Mouse (Mus musculus) heart, embryonic 16.5 days (tissue): Measurements from ENCODE around the gene Rsg1. TPM values are rescaled to one million over a fixed set of nuclear protein-coding genes. Genes with fewer than 3 reads are reported as not detected.

Source experiments
- ATAC-seq: fragments of 200-750 bp; cut with Nextera tagmentation; replicated peaks from 2 replicates; pipeline ENCODE4 v1.8.0; 2017; ENCODE audit warnings: moderate number of reproducible peaks; ENCODE audit not compliant: insufficient read depth, low FRiP score; ENCODE audit errors: extremely low read depth
- H3K27ac ChIP-seq: fragments of 300-500 bp; sonication (generic); 2 replicates; pipeline ENCODE4 v1.5.1; 2014; ENCODE audit warnings: mild to moderate bottlenecking, low read length, control low read depth, moderate library complexity
- H3K27me3 ChIP-seq: fragments of 300-500 bp; sonication (generic); 2 replicates; pipeline ENCODE4 v1.6.1; 2014; ENCODE audit warnings: low read length, mixed read lengths; ENCODE audit not compliant: control insufficient read depth, insufficient read depth
- H3K36me3 ChIP-seq: fragments of 300-500 bp; sonication (generic); 2 replicates; pipeline ENCODE4 v1.6.1; 2014; ENCODE audit not compliant: control insufficient read depth, insufficient read depth
- H3K4me1 ChIP-seq: fragments of 300-500 bp; sonication (generic); 2 replicates; pipeline ENCODE4 v1.6.1; 2014; ENCODE audit warnings: low read length, mixed read lengths; ENCODE audit not compliant: control insufficient read depth, insufficient read depth
- H3K4me2 ChIP-seq: fragments of 300-500 bp; sonication (generic); 2 replicates; pipeline ENCODE4 v1.6.1; 2014; ENCODE audit warnings: low read depth, mild to moderate bottlenecking, control low read depth, low read length
- H3K4me3 ChIP-seq: fragments of 300-500 bp; sonication (generic); 2 replicates; pipeline ENCODE4 v1.5.1; 2014; ENCODE audit warnings: mild to moderate bottlenecking, control low read depth, low read length
- H3K9ac ChIP-seq: fragments of 300-500 bp; sonication (generic); 2 replicates; pipeline ENCODE4 v1.6.1; 2014; ENCODE audit warnings: low read length, control low read depth
- H3K9me3 ChIP-seq: fragments of 300-500 bp; sonication (generic); replicated peaks from 2 replicates; pipeline ENCODE4 v1.6.1; 2016; ENCODE audit warnings: low read length; ENCODE audit not compliant: control insufficient read depth
- WGBS: fragments of 180-500 bp; shearing (Covaris S2); extraction: QIAGEN DNeasy Blood & Tissue Kit; methylation state at CpG from one replicate; pipeline ENCODE4 v1.1.7; 2014; 5-methylcytosine and 5-hydroxymethylcytosine counted together
- polyA plus RNA-seq: library from polyadenylated mRNA; unstranded; fragments of >200 nt; fragmentation: Nextera tagmentation; extraction: Ambion mirVana; gene quantifications from 2 replicates; pipeline ENCODE4 v1.2.1, GENCODE M21; 2015

Gene Rsg1
- polyA plus RNA-seq, 1 experiment from 2014 or later: 2.4 TPM

DNA sequence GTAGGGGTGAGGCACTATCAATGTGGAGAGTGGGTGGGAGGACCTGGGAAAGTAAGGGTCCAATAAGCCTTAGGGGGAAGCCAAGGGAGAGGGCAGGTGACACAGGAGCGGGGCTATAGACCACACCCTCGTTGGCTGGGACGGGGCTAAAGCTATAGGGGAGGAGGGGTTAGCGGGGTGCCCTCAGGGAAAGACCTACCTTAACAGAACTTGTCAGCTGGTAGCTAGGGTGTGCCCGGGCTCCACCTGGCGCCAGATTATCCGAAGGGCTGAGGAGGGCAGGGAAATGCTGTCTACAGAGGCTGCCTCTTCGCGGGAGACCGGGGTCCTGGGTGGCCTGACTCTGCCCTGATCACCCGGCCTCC lies 34.8 kb downstream of the Rsg1 start:
- 10% methylated on average over 11 of the region's 11 CpGs for WGBS
- H3K9me3 ChIP-seq: no peaks in the 10 kb centered on the region
- peaks cover 31% of the 10 kb centered on the region for H3K4me1 ChIP-seq
- H3K27ac ChIP-seq: no peak overlapping the region
- peaks cover 57% of the 10 kb centered on the region for H3K27me3 ChIP-seq
- peak overlapping the region; percentile 80 for H3K4me2 ChIP-seq
- H3K36me3 ChIP-seq: no peaks in the 10 kb centered on the region
- H3K4me3 ChIP-seq: peak overlapping the region; percentile 57
- no peak overlapping the region for H3K9ac ChIP-seq
- no peak for ATAC-seq

GRCm38 (mm10) chr4:141249383-141249782 lies 35.6 kb downstream of the Rsg1 start:
- WGBS: 65% methylated on average over 11 of the region's 11 CpGs
- no peak for ATAC-seq

GRCm38 (mm10) chr4:141251071-141251470 lies 37.3 kb downstream of the Rsg1 start:
- no peak for ATAC-seq
- no peak overlapping the region for H3K4me3 ChIP-seq
- H3K9me3 ChIP-seq: no peaks in the 10 kb centered on the region
- no peak overlapping the region for H3K27ac ChIP-seq
- 68% methylated on average over 8 of the region's 8 CpGs for WGBS
- peaks cover 21% of the 10 kb centered on the region for H3K4me1 ChIP-seq
- H3K9ac ChIP-seq: no peak overlapping the region
- no peak overlapping the region for H3K4me2 ChIP-seq
- H3K36me3 ChIP-seq: no peaks in the 10 kb centered on the region
- H3K27me3 ChIP-seq: peaks cover 43% of the 10 kb centered on the region

More at GRCm38 (mm10) chr4:141249383-141249782, 35.6 kb downstream of the Rsg1 start:
- Histone ChIP-seq H3K9ac (no peak overlapping the region), H3K27me3 (peaks cover 53% of the 10 kb centered on the region), H3K27ac (no peak overlapping the region), H3K4me1 (peaks cover 31% of the 10 kb centered on the region), H3K36me3 (no peaks in the 10 kb centered on the region), H3K4me2 (no peak overlapping the region), H3K9me3 (no peaks in the 10 kb centered on the region), H3K4me3 (no peak overlapping the region)

- Histone ChIP-seq H3K27me3 (peaks cover 28% of the 10 kb centered on the region), H3K9me3 (0 out of 2 replicates have a peak, but pooled peaks cover 3% of the 10 kb centered on the region), H3K36me3 (no peaks in the 10 kb centered on the region), H3K4me3 (no peak overlapping the region), H3K4me2 (no peak overlapping the region), H3K9ac (no peak overlapping the region), H3K27ac (no peak overlapping the region), H3K4me1 (peaks cover 6% of the 10 kb centered on the region; the same call in 1 of the 2 replicates)
- WGBS: 71% methylated on average over 2 of the region's 2 CpGs
- ATAC-seq: no peak
Measured at GRCm38 (mm10) chr4:141252641-141253040, 38.9 kb downstream of the Rsg1 start.

GRCm38 (mm10) chr4:141254234-141254633 lies 40.5 kb downstream of the Rsg1 start:
- ATAC-seq: no peak
- H3K4me1 ChIP-seq: no peaks in the 10 kb centered on the region
- 74% methylated on average over 16 of the region's 16 CpGs for WGBS
- no peaks in the 10 kb centered on the region for H3K36me3 ChIP-seq
- H3K9ac ChIP-seq: no peak overlapping the region
- H3K9me3 ChIP-seq: 0 out of 2 replicates have a peak, but pooled peaks cover 3% of the 10 kb centered on the region
- no peak overlapping the region for H3K4me2 ChIP-seq
- no peak overlapping the region for H3K4me3 ChIP-seq
- H3K27me3 ChIP-seq: peaks cover 13% of the 10 kb centered on the region
- no peak overlapping the region for H3K27ac ChIP-seq

DNA sequence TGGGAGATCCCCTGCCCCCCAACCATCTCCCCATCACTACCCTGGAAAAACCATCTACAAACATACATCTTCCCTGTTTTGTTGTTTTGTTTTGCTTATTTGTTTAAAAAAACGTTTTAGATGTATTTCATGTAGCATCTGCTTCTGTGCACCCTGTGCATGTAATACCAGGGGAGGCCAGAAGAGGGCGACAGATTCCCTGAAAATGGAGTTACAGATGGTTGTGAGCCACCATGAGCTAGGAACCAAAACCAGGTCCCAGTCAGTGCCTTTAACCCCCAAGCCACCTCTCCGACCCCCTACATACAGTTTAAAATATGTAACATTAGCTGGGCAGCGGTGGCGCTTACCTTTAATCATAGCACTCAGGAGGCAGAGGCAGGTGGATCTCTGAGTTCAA lies 43.7 kb downstream of the Rsg1 start:
- ATAC-seq: no peak
- no peak overlapping the region for H3K4me3 ChIP-seq
- no peak overlapping the region for H3K4me2 ChIP-seq
- no peaks in the 10 kb centered on the region for H3K36me3 ChIP-seq
- no peak overlapping the region for H3K9ac ChIP-seq
- no peaks in the 10 kb centered on the region for H3K4me1 ChIP-seq
- H3K9me3 ChIP-seq: 0 out of 2 replicates have a peak, but pooled peaks cover 6% of the 10 kb centered on the region
- H3K27me3 ChIP-seq: no peaks in the 10 kb centered on the region; the same call in 1 of the 2 replicates
- 68% methylated on average over 5 of the region's 5 CpGs for WGBS
- no peak overlapping the region for H3K27ac ChIP-seq

DNA sequence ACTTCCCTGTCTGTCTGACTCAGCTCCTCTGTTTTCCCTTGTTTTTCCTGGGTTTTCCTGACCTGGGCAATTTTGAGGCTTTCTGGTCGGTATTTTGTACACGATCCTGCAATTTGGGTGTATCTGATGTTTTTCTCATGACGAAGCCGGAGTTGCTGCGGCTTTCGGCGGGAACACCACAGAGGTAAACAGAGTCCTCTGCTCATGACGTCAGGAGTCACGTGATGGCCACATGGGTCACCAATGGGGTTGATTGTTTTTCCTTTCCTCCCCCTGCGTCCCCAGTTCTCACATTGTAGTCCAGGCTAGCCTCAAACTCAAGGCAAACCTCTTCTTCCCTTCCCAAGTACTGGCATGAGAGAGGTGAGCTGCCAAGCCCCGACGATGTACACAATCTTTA lies 45.7 kb downstream of the Rsg1 start:
- Histone ChIP-seq H3K36me3 (no peaks in the 10 kb centered on the region), H3K27ac (no peak overlapping the region), H3K4me3 (no peak overlapping the region), H3K9ac (no peak overlapping the region), H3K4me1 (no peaks in the 10 kb centered on the region), H3K4me2 (no peak overlapping the region; the same call in 1 of the 2 replicates), H3K9me3 (0 out of 2 replicates have a peak, but pooled peaks cover 6% of the 10 kb centered on the region), H3K27me3 (no peaks in the 10 kb centered on the region; the same call in 1 of the 2 replicates)
- ATAC-seq: no peak
- WGBS: 73% methylated on average over 12 of the region's 12 CpGs

DNA sequence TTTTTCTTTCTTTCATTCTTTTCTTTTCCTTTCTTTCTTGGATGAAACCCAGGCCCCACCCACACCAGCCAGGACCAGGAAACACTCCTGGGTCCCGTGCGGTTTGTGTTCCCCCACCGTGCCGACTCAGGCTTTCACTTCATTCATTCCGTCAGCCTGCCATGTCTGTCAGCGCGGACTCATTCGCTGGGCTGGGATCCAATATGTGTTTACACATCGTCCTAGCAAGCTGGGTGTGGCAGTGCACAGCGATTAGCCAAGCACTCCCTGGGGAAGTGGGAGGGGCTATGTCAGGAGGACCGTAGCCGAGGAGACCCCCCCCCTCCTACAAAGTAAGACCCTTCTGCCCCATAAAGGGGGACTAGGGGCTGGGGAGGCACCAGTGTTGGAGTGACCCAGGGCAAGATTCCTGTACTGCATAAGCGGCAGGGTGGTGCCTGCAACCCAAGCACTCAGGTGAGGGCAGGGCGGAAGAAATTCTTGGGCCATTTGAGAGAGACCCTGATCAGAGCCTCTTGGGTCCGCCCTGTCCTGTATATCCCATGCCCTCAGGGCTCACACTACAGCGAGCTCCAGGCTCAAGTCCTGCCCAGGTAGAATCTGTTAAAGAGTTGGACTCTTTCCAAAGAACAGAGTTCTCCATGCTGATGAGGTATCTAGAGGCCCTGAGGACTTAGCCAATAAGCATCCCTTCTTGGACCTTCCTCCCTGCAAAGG lies 46.4 kb downstream of the Rsg1 start:
- peak overlapping the region; percentile 31 for H3K4me3 ChIP-seq
- H3K4me2 ChIP-seq: peak overlapping the region; percentile 52
- no peaks in the 10 kb centered on the region for H3K36me3 ChIP-seq
- H3K4me1 ChIP-seq: no peaks in the 10 kb centered on the region
- H3K9ac ChIP-seq: no peak overlapping the region
- 31% methylated on average over 16 of the region's 16 CpGs for WGBS
- H3K27me3 ChIP-seq: no peaks in the 10 kb centered on the region; the same call in 1 of the 2 replicates
- H3K27ac ChIP-seq: no peak overlapping the region
- 0 out of 2 replicates have a peak, but pooled peaks cover 6% of the 10 kb centered on the region for H3K9me3 ChIP-seq
- no peak; the same call in 1 of the 2 replicates for ATAC-seq

- Histone ChIP-seq H3K4me1 (no peaks in the 10 kb centered on the region), H3K4me2 (no peak overlapping the region), H3K36me3 (no peaks in the 10 kb centered on the region), H3K4me3 (no peak overlapping the region), H3K9ac (no peak overlapping the region), H3K27me3 (no peaks in the 10 kb centered on the region; the same call in 1 of the 2 replicates), H3K9me3 (peaks cover 7% of the 10 kb centered on the region; the same call in 1 of the 2 replicates), H3K27ac (no peak overlapping the region)
- no peak for ATAC-seq
- WGBS: 70% methylated on average over 10 of the region's 10 CpGs
Measured at GRCm38 (mm10) chr4:141262906-141263637, 49.3 kb downstream of the Rsg1 start.
